Mouse (Mus musculus): Measurements from ENCODE around the gene Thnsl2.
A peak's percentile ranks its signal among the peaks of the same experiment; 100 is the strongest.

DNA sequence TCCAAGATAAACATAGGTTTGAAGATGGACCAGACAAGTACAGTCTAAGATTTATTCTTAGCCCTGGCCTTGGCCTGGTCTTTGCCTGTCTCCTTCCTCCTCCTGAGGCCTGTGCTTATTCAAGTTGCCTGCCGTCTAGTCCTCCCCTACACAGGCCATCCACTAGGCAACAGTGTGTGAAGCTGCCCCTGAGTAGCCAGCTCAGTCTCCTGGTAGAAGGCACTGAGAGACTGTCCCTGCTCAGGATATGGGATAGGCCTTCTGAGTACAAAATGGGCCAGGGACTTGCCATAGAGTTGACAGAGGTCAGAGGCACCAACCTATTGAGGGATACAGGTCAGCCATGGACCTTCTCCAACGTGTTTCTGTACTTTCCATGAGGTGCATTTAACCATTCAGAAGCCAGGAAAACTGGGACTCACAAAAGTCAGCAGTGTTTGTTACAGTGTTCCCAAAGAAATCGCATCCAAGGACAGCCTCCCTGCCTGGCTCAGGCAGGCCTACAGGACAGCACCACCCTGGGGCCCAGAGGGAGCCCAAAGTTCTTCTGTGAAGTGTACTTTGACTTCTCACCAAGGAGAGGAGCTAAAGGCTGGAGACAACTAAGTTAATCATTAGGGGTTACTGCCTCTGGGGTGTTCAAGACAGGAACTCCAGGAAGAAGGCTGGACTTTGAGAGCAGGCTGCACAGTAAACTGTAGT, 1.2 kb upstream of the Thnsl2 start:
- TF ChIP-seq POLR2A (IDR thresholded peaks at IDR 0.05; ENCODE audit: extremely low read depth, insufficient read depth, low read length) = no peak
- 0 out of 2 replicates have a peak, but pooled peaks have one; percentile 4 for TF ChIP-seq CTCF (IDR thresholded peaks at IDR 0.05; ENCODE audit: low read depth, low read length)

Data from liver, adult 2 months (tissue).